Mouse (Mus musculus) testis, adult 2 months (tissue): Measurements from ENCODE around the gene Fam69a. TPM values are rescaled to one million over a fixed set of nuclear protein-coding genes. Genes with fewer than 3 reads are reported as not detected.
A peak's percentile ranks its signal among the peaks of the same experiment; 100 is the strongest.

Experiments
- H3K27ac ChIP-seq: fragments of 200-500 bp; 2 replicates; pipeline ENCODE4 v1.5.1; 2012; ENCODE audit warnings: low read depth, low read length; ENCODE audit not compliant: control insufficient read depth, insufficient read depth
- H3K27me3 ChIP-seq: fragments of 200-500 bp; 2 replicates; pipeline ENCODE4 v1.6.1; 2012; ENCODE audit warnings: mild to moderate bottlenecking, low read length, moderate library complexity; ENCODE audit not compliant: control insufficient read depth, insufficient read depth
- H3K36me3 ChIP-seq: fragments of 200-500 bp; 2 replicates; pipeline ENCODE4 v1.6.1; 2012; ENCODE audit warnings: mild to moderate bottlenecking, low read length; ENCODE audit not compliant: control insufficient read depth, insufficient read depth
- H3K4me1 ChIP-seq: fragments of 200-500 bp; 2 replicates; pipeline ENCODE4 v1.6.1; 2012; ENCODE audit warnings: low read length; ENCODE audit not compliant: control insufficient read depth, insufficient read depth
- H3K4me3 ChIP-seq: fragments of 200-500 bp; 2 replicates; pipeline ENCODE4 v1.5.1; 2012; ENCODE audit warnings: low read depth, mild to moderate bottlenecking, low read length, moderate library complexity, mixed read lengths; ENCODE audit not compliant: control insufficient read depth
- CTCF ChIP-seq: fragments of 200-500 bp; IDR thresholded peaks from 2 replicates; pipeline ENCODE4 v1.5.1; 2012; ENCODE audit warnings: low read depth, mild to moderate bottlenecking, inconsistent platforms, low read length, moderate library complexity; ENCODE audit not compliant: control insufficient read depth, insufficient read depth, insufficient replicate concordance
- POLR2A ChIP-seq: fragments of 200-500 bp; IDR thresholded peaks from 2 replicates; pipeline ENCODE4 v1.6.1; 2012; ENCODE audit warnings: low read depth, mild to moderate bottlenecking, inconsistent platforms, low read length, moderate library complexity; ENCODE audit not compliant: control insufficient read depth
- polyA plus RNA-seq: library from polyadenylated mRNA; depleted of rRNA; stranded (reverse); fragments of >200 nt; gene quantifications from 2 replicates; pipeline ENCODE4 v1.2.3, GENCODE M21; 2012

The Fam69a gene
- polyA plus RNA-seq, 1 experiment, result 2.3 TPM

DNA sequence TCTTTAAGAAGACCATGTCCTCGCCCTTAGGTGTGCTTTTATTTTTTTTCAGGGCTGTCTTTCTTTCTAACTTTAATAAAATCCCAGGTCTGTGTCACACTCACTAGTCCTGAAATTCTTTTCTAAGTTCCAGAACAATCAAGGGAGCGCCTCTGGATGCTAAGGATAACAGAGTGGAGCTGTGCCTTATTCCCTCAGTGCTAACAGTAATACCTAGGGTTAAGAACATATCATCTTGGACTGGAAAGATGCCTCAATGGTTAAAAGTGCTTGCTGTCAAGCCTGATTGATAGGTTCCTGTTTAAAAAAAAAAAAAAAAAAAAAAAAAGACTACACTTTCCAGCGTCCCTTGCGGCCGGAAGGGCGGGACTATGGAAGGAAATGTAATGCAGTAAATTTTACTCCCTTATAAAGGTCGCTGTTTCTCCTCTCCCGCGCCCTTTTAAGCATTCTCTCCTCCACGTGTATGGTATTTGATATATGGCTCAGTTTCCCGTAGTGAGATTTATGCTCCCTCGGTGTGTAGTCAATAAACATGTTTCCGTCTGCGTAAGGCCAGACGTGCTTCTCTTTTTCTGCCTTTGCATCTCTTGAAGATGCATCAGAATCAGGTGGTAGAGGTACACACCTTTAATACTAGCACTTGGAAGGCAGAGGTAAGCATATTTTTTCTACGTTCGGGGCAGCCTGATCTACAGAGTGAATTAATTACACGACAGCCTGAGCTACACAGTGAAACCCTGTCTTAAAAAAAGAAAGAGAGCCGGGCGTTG lies 14.1 kb upstream of the Fam69a start:
- no peak for TF ChIP-seq CTCF
- TF ChIP-seq POLR2A, result no peak
- Histone ChIP-seq H3K36me3 (no peaks in the 10 kb centered on the region), H3K4me1 (peaks cover 3% of the 10 kb centered on the region), H3K4me3 (peak overlapping the region; percentile 91), H3K27me3 (no peaks in the 10 kb centered on the region), H3K27ac (0 out of 2 replicates have a peak overlapping the region, but pooled peaks have one; percentile 49)

DNA sequence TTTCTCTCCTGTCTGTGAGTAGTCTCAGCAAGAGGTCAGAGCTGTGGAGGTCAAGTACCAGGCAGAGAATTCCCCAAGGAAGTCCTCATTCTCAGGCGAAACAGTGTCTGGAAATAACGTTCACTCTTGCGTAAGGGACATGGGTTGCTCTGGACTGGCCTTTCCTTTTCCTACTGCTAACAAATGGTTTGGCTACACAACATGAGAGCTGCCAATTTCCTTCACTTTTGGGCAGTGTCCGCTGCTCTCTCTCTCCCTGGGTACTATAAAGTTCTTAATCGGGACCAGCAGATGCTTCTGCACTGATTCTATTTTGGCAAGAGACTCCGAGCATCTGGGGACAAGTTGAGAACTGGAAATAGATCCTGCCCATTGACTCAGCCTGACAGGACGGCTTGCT lies 10.8 kb upstream of the Fam69a start:
- Histone ChIP-seq H3K4me3 (no peak overlapping the region), H3K36me3 (no peaks in the 10 kb centered on the region), H3K27ac (no peak overlapping the region), H3K4me1 (peaks cover 3% of the 10 kb centered on the region), H3K27me3 (no peaks in the 10 kb centered on the region)
- TF ChIP-seq POLR2A, result no peak

DNA sequence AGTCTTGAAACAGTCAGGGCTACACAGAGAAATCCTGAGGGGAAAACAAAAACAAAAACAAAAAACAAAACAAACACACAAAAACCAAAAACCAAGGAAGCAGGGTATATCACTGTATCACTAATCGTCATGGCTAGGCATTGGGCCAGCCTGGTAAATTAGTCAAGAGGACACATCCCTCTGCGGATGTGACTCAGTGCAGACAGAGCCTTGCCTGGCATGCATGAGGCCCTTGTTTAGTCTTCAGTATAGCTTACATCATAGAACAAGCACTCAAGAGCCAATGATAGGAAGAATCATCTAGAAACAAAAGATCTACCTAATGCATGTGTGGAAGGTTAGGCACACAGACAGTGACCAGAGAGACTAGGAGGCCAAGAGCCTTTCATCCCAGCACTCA lies 9.1 kb upstream of the Fam69a start:
- Histone ChIP-seq H3K4me3 (no peak overlapping the region), H3K36me3 (no peaks in the 10 kb centered on the region), H3K27me3 (no peaks in the 10 kb centered on the region), H3K4me1 (no peaks in the 10 kb centered on the region), H3K27ac (no peak overlapping the region)
- no peak for TF ChIP-seq POLR2A

DNA sequence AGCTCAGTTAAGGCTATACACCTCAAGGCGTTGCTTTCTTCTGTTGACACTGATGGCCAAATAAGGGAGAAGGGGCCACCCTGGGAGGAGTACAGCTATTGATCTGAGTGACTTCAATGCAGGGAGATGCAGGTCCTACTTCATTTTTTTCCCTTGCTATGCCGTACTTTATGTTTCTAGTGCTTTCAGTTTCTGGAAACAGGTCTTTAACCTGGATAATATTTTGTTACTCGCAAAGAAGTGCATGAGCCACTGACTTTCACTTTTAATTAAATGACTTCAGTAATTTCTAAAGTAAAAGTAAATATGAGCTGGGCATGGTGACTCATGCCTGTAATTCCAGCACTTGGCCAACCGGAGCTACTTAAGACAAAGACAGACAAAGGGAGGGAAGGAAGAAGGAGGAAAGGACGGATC lies 958 bp upstream of the Fam69a start:
- Histone ChIP-seq H3K36me3 (no peaks in the 10 kb centered on the region), H3K4me3 (no peak overlapping the region), H3K27ac (no peak overlapping the region), H3K4me1 (peaks cover 6% of the 10 kb centered on the region), H3K27me3 (no peaks in the 10 kb centered on the region)
- TF ChIP-seq POLR2A (no peak), CTCF (no peak)

DNA sequence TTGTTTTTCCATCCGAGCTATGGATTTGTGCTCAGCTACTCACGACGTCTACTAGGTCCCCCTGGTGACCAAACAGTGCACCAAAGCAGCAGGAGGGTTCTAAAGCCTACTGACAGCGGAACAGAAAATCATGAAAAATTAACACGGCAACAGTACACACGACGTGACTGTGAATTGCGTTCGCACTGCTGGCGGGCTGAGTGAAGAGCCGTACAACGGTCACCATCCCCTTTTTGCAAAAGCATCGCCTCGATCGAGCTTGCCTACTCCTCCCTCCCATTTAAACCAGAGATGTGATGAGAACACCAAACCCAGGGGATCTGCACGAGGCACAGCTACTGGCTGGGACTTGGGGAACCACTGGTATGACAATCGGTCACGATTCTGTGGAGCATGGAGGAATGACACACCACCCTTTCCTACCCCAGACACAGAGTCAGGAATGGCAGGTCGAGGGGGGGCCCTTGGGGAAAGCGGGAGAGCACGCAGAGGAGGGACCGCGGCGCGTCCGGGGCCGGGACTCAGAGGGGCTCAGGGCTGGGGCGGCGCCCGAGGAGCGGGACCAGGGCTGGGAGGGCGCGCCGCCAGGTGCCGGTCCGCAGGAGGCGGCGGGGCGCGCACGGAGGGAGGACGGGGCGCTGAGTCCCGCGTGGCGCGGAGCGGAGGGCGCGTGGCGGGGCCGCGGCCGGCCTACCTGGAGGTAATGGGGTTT lies 474 bp downstream of the Fam69a start:
- Histone ChIP-seq H3K4me3 (peak overlapping the region; percentile 88), H3K27ac (peak overlapping the region; percentile 61), H3K4me1 (peaks cover 6% of the 10 kb centered on the region), H3K36me3 (no peaks in the 10 kb centered on the region), H3K27me3 (no peaks in the 10 kb centered on the region)
- TF ChIP-seq POLR2A, result no peak
- TF ChIP-seq CTCF, result no peak

DNA sequence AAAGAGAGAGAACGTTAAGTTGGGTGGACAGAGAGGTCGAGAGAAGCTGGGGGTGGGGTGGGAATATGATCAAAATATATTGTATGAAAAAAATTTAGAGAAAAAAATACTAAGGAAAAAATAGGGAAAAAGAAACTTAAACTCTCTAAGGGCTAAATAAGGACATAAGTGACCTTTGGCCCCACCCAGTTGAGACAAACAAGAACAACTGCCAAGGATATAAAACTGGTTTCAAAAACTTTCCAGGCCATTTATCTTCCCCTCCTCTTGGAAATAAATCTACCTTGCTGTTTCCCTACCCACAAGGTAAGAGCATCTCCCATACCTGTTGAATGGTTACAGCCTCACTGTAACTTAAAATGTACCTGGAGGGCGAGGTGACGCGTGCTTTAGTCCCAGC lies 2.9 kb downstream of the Fam69a start:
- Histone ChIP-seq H3K36me3 (no peaks in the 10 kb centered on the region), H3K27ac (no peak overlapping the region), H3K27me3 (no peaks in the 10 kb centered on the region), H3K4me3 (no peak overlapping the region), H3K4me1 (peaks cover 6% of the 10 kb centered on the region)
- no peak for TF ChIP-seq POLR2A
- no peak for TF ChIP-seq CTCF

DNA sequence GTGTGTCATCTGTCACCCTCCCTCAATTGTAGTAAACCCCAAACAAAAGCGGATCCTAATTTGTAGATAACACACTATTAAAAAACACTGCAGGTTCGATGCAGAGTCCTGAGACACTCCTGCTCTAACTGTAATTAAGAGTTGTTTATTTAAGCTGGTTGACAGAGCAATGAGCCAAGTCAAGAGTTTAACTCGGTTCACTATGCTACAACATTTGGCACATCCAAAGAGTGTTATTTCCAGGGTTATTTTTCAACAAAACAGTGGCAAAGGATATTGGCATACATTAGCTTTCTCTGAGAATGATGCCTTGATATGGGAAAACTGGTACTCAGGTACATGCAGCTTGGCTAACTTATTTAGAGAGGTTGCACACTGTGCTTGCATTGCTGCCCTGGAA lies 4.9 kb downstream of the Fam69a start:
- TF ChIP-seq POLR2A (no peak), CTCF (no peak)
- no peak overlapping the region for H3K4me3 ChIP-seq
- no peaks in the 10 kb centered on the region for H3K36me3 ChIP-seq
- H3K27me3 ChIP-seq, result no peaks in the 10 kb centered on the region
- H3K4me1 ChIP-seq, result 0 out of 2 replicates have a peak, but pooled peaks cover 3% of the 10 kb centered on the region
- H3K27ac ChIP-seq, result no peak overlapping the region
